Mouse (Mus musculus) cortical plate, adult 2 months (tissue): ENCODE results near the gene Arfgef2. TPM values are rescaled to one million over a fixed set of nuclear protein-coding genes. Genes with fewer than 3 reads are reported as not detected.

Experiments used
- H3K27ac ChIP-seq: fragments of 200-500 bp; 2 replicates; pipeline ENCODE4 v1.5.1; 2012; ENCODE audit warnings: low read length, control low read depth, inconsistent platforms; ENCODE audit not compliant: insufficient read depth
- H3K4me1 ChIP-seq: fragments of 200-500 bp; 2 replicates; pipeline ENCODE4 v1.6.1; 2011; ENCODE audit warnings: low read length; ENCODE audit not compliant: control insufficient read depth, insufficient read depth
- H3K4me3 ChIP-seq: fragments of 200-500 bp; 2 replicates; pipeline ENCODE4 v1.5.1; 2011; ENCODE audit warnings: mild to moderate bottlenecking, low read length, control low read depth; ENCODE audit not compliant: insufficient read depth
- CTCF ChIP-seq: fragments of 200-500 bp; IDR thresholded peaks from 2 replicates; pipeline ENCODE4 v1.5.1; 2011; ENCODE audit warnings: mild to moderate bottlenecking, control low read depth, low read length; ENCODE audit not compliant: insufficient read depth; ENCODE audit errors: extremely low read depth
- POLR2A ChIP-seq: fragments of 200-500 bp; IDR thresholded peaks from 2 replicates; pipeline ENCODE4 v1.6.1; 2011; ENCODE audit warnings: mild to moderate bottlenecking, low read length, control low read depth; ENCODE audit not compliant: insufficient read depth; ENCODE audit errors: extremely low read depth
- polyA plus RNA-seq: library from polyadenylated mRNA; depleted of rRNA; stranded (reverse); fragments of >200 nt; gene quantifications from 2 replicates; pipeline ENCODE4 v1.2.3, GENCODE M21; 2012

The Arfgef2 gene
- polyA plus RNA-seq, 1 experiment: 22.9 TPM

GRCm38 (mm10) chr2:166841813-166842212 lies 36.4 kb downstream of the Arfgef2 start:
- TF ChIP-seq POLR2A (no peak), CTCF (no peak)
- Histone ChIP-seq H3K27ac (no peak overlapping the region), H3K4me3 (no peak overlapping the region), H3K4me1 (no peaks in the 10 kb centered on the region)

GRCm38 (mm10) chr2:166850691-166851090 lies 45.3 kb downstream of the Arfgef2 start:
- Histone ChIP-seq H3K4me3 (no peak overlapping the region), H3K4me1 (no peaks in the 10 kb centered on the region), H3K27ac (no peak overlapping the region)
- TF ChIP-seq CTCF (no peak), POLR2A (no peak)

GRCm38 (mm10) chr2:166852270-166852669 lies 46.9 kb downstream of the Arfgef2 start:
- no peak for TF ChIP-seq POLR2A
- peak; percentile 25; the same call in 1 of the 2 replicates for TF ChIP-seq CTCF
- Histone ChIP-seq H3K27ac (no peak overlapping the region), H3K4me3 (no peak overlapping the region), H3K4me1 (no peaks in the 10 kb centered on the region)

GRCm38 (mm10) chr2:166855771-166856170 lies 50.4 kb downstream of the Arfgef2 start:
- H3K4me3 ChIP-seq: no peak overlapping the region
- TF ChIP-seq POLR2A (no peak), CTCF (no peak)
- H3K27ac ChIP-seq: no peak overlapping the region
- no peaks in the 10 kb centered on the region for H3K4me1 ChIP-seq

- TF ChIP-seq POLR2A (no peak), CTCF (no peak)
- Histone ChIP-seq H3K4me1 (no peaks in the 10 kb centered on the region), H3K4me3 (no peak overlapping the region), H3K27ac (no peak overlapping the region)
Measured at GRCm38 (mm10) chr2:166856366-166856765, 51.0 kb downstream of the Arfgef2 start.

- Histone ChIP-seq H3K4me1 (no peaks in the 10 kb centered on the region), H3K4me3 (no peak overlapping the region), H3K27ac (no peak overlapping the region)
- TF ChIP-seq POLR2A (no peak), CTCF (0 out of 2 replicates have a peak, but pooled peaks have one; percentile 23)
Measured at GRCm38 (mm10) chr2:166857118-166857517, 51.7 kb downstream of the Arfgef2 start.

GRCm38 (mm10) chr2:166859214-166859613 lies 53.8 kb downstream of the Arfgef2 start:
- TF ChIP-seq CTCF: no peak
- no peak for TF ChIP-seq POLR2A
- no peak overlapping the region for H3K27ac ChIP-seq
- H3K4me3 ChIP-seq: no peak overlapping the region
- H3K4me1 ChIP-seq: no peaks in the 10 kb centered on the region

- TF ChIP-seq POLR2A: no peak
- TF ChIP-seq CTCF: no peak
Measured at GRCm38 (mm10) chr2:166862505-166862904, 57.1 kb downstream of the Arfgef2 start.

GRCm38 (mm10) chr2:166865476-166865875 lies 60.1 kb downstream of the Arfgef2 start:
- TF ChIP-seq CTCF: no peak
- no peak for TF ChIP-seq POLR2A
- Histone ChIP-seq H3K4me3 (no peak overlapping the region), H3K27ac (no peak overlapping the region)

More at GRCm38 (mm10) chr2:166862505-166862904, 57.1 kb downstream of the Arfgef2 start:
- Histone ChIP-seq H3K4me3 (no peak overlapping the region), H3K4me1 (no peaks in the 10 kb centered on the region), H3K27ac (no peak overlapping the region)

GRCm38 (mm10) chr2:166870271-166870865 lies 65.0 kb downstream of the Arfgef2 start:
- no peaks in the 10 kb centered on the region for H3K4me1 ChIP-seq
- TF ChIP-seq CTCF (no peak), POLR2A (no peak)
- H3K27ac ChIP-seq: no peak overlapping the region
- H3K4me3 ChIP-seq: no peak overlapping the region

More at GRCm38 (mm10) chr2:166865476-166865875, 60.1 kb downstream of the Arfgef2 start:
- no peaks in the 10 kb centered on the region for H3K4me1 ChIP-seq

GRCm38 (mm10) chr2:166870899-166871298 lies 65.5 kb downstream of the Arfgef2 start:
- no peak overlapping the region for H3K27ac ChIP-seq
- no peak overlapping the region for H3K4me3 ChIP-seq
- no peaks in the 10 kb centered on the region for H3K4me1 ChIP-seq
- TF ChIP-seq POLR2A (no peak), CTCF (no peak)
